ENCODE assay signal across 18 mouse cellular contexts in genomic region chr6:30671696-30672095, GRCm38 (mm10). TPM values are rescaled to one million over a fixed set of nuclear protein-coding genes. Genes with fewer than 3 reads are reported as not detected.
A peak's percentile ranks its signal among the peaks of the same experiment; 100 is the strongest.
DNase-seq lines count a peak whose midpoint lies in the region; ATAC-seq and TF ChIP-seq lines count a peak whose summit lies in the region.
"Had no signal": no experiment of that assay in that cellular context is flagged by ENCODE, and none has a peak within 500 bp of the region (broad histone marks: within the 10 kb centered on the region; RNA-seq: fewer than 3 reads in every experiment).

No protein-coding gene starts in this region.

- intact Hi-C loops in left cerebral cortex, adult 2 months (cut with DNase I): loop anchor here (5.0 kb wide), 2 partner anchors 99 to 124 kb away; no protein-coding TSS in a partner anchor

- H3K4me3 ChIP-seq in forebrain, embryonic 11.5 days (ENCODE audit: low read depth, low read length): no peak overlapping the region
- no peak overlapping the region for H3K4me3 ChIP-seq in forebrain, embryonic 12.5 days (replicated peaks)
- H3K4me3 ChIP-seq in midbrain, embryonic 14.5 days (replicated peaks; ENCODE audit: low read depth, low read length): no peak overlapping the region
- H3K4me3 ChIP-seq in midbrain, embryonic 13.5 days (replicated peaks): no peak overlapping the region
- no peak overlapping the region for H3K4me3 ChIP-seq in left cerebral cortex, adult 2 months
- H3K4me3 ChIP-seq: erythroblast, embryonic 14.5 days; heart, embryonic 15.5 days; lung, embryonic 15.5 days had no signal

- TF ChIP-seq CTCF in left cerebral cortex, adult 2 months (IDR thresholded peaks at IDR 0.05): no peak

- H3K27ac ChIP-seq in forebrain, embryonic 11.5 days (ENCODE audit: low read depth, low read length): no peak overlapping the region
- no peak overlapping the region for H3K27ac ChIP-seq in forebrain, embryonic 12.5 days
- H3K27ac ChIP-seq in midbrain, embryonic 14.5 days (replicated peaks; ENCODE audit: low read depth, low read length): 0 out of 2 replicates have a peak overlapping the region, but pooled peaks have one; percentile 13
- H3K27ac ChIP-seq in midbrain, embryonic 13.5 days: no peak overlapping the region
- no peak overlapping the region for H3K27ac ChIP-seq in left cerebral cortex, adult 2 months
- H3K27ac ChIP-seq: heart, embryonic 15.5 days had no signal

- peak; percentile 49 for DNase-seq in forebrain, embryonic 11.5 days (ENCODE audit: low spot score)
- no peak for DNase-seq in midbrain, embryonic 14.5 days
- DNase-seq in fibroblast of lung, adult 2 months (ENCODE audit: low read depth): peak; percentile 72
- DNase-seq in naive thymus-derived CD4-positive, alpha-beta T cell, adult 2 months (ENCODE audit: low read depth): peak; percentile 33
- DNase-seq in left cerebral cortex, adult 8-10 months (ENCODE audit: low spot score in 2 of 2): no peak
- DNase-seq in left cerebral cortex, adult 2 months (ENCODE audit: extremely low spot score in 1 of 2, low spot score in 2 of 2): no peak
- DNase-seq: gastrocnemius, postnatal 25 days; kidney, adult 11 months; right cerebral cortex, postnatal 25 days had no signal

- no peaks in the 10 kb centered on the region for H3K27me3 ChIP-seq in forebrain, embryonic 11.5 days (ENCODE audit: control insufficient read depth, insufficient read depth, low read length)
- H3K27me3 ChIP-seq in forebrain, embryonic 12.5 days: peaks cover 11% of the 10 kb centered on the region; the same call in 1 of the 2 replicates
- no peaks in the 10 kb centered on the region for H3K27me3 ChIP-seq in midbrain, embryonic 14.5 days (ENCODE audit: control insufficient read depth, insufficient read depth, low read length)
- H3K27me3 ChIP-seq in midbrain, embryonic 13.5 days: no peaks in the 10 kb centered on the region
- H3K27me3 ChIP-seq: heart, embryonic 15.5 days; lung, embryonic 15.5 days had no signal

- H3K4me1 ChIP-seq in forebrain, embryonic 11.5 days (replicated peaks; ENCODE audit: control insufficient read depth, insufficient read depth, low read length): peaks cover 33% of the 10 kb centered on the region
- peaks cover 54% of the 10 kb centered on the region for H3K4me1 ChIP-seq in forebrain, embryonic 12.5 days
- H3K4me1 ChIP-seq in midbrain, embryonic 14.5 days (ENCODE audit: control insufficient read depth, insufficient read depth, low read length): peaks cover 40% of the 10 kb centered on the region
- H3K4me1 ChIP-seq in midbrain, embryonic 13.5 days (replicated peaks): peaks cover 47% of the 10 kb centered on the region

- H3K9me3 ChIP-seq in forebrain, embryonic 11.5 days (ENCODE audit: control insufficient read depth, low read length): no peaks in the 10 kb centered on the region
- H3K9me3 ChIP-seq in forebrain, embryonic 12.5 days: no peaks in the 10 kb centered on the region
- no peaks in the 10 kb centered on the region for H3K9me3 ChIP-seq in midbrain, embryonic 14.5 days (ENCODE audit: control insufficient read depth, low read length)
- H3K9me3 ChIP-seq in midbrain, embryonic 13.5 days: no peaks in the 10 kb centered on the region
- H3K9me3 ChIP-seq: heart, embryonic 15.5 days; lung, embryonic 15.5 days had no signal

- ATAC-seq in forebrain, embryonic 11.5 days (replicated peaks; ENCODE audit: low FRiP score): no peak
- ATAC-seq in forebrain, embryonic 12.5 days (ENCODE audit: low FRiP score): no peak
- no peak for ATAC-seq in midbrain, embryonic 14.5 days (ENCODE audit: low FRiP score, low TSS enrichment)
- no peak for ATAC-seq in midbrain, embryonic 13.5 days
- ATAC-seq: midbrain, embryonic 16.5 days had no signal

- no peak overlapping the region for H3K4me2 ChIP-seq in forebrain, embryonic 11.5 days (ENCODE audit: low read depth, low read length, severe bottlenecking)
- no peak overlapping the region for H3K4me2 ChIP-seq in forebrain, embryonic 12.5 days
- H3K4me2 ChIP-seq in midbrain, embryonic 14.5 days (ENCODE audit: low read length): no peak overlapping the region
- H3K4me2 ChIP-seq in midbrain, embryonic 13.5 days (replicated peaks): no peak overlapping the region
- H3K4me2 ChIP-seq: heart, embryonic 15.5 days; lung, embryonic 15.5 days had no signal

- no peaks in the 10 kb centered on the region for H3K36me3 ChIP-seq in forebrain, embryonic 11.5 days (ENCODE audit: control insufficient read depth, insufficient read depth, low read length)
- no peaks in the 10 kb centered on the region for H3K36me3 ChIP-seq in forebrain, embryonic 12.5 days (replicated peaks)
- H3K36me3 ChIP-seq in midbrain, embryonic 14.5 days (ENCODE audit: control insufficient read depth, insufficient read depth, low read length): no peaks in the 10 kb centered on the region
- H3K36me3 ChIP-seq in midbrain, embryonic 13.5 days: no peaks in the 10 kb centered on the region
- H3K36me3 ChIP-seq: heart, embryonic 15.5 days; lung, embryonic 15.5 days had no signal

- no peak overlapping the region for H3K9ac ChIP-seq in forebrain, embryonic 11.5 days (ENCODE audit: low read length)
- no peak overlapping the region for H3K9ac ChIP-seq in forebrain, embryonic 12.5 days
- no peak overlapping the region for H3K9ac ChIP-seq in midbrain, embryonic 14.5 days (replicated peaks; ENCODE audit: low read length)
- no peak overlapping the region for H3K9ac ChIP-seq in midbrain, embryonic 13.5 days (replicated peaks)
- H3K9ac ChIP-seq: heart, embryonic 15.5 days; lung, embryonic 15.5 days had no signal

- 76% methylated on average over 5 of the region's 5 CpGs for WGBS in forebrain, embryonic 11.5 days
- WGBS in forebrain, embryonic 12.5 days: 69% methylated on average over 5 of the region's 5 CpGs
- 82% methylated on average over 5 of the region's 5 CpGs for WGBS in midbrain, embryonic 14.5 days
- 67% methylated on average over 5 of the region's 5 CpGs for WGBS in midbrain, embryonic 13.5 days

RNA-seq across cellular contexts. Expression of gene Cep41, which starts 21.9 kb away (rescaled TPM):
- 21.6 and 24.1 TPM in 2 replicates for polyA plus RNA-seq in forebrain, embryonic 11.5 days (2014; fragmentation: Nextera tagmentation; extraction: Ambion mirVana)
- polyA plus RNA-seq in forebrain, embryonic 12.5 days (2016; fragmentation: Nextera tagmentation; extraction: Ambion mirVana): 23.3 and 25.1 TPM in 2 replicates
- polyA plus RNA-seq in midbrain, embryonic 14.5 days (2014; fragmentation: Nextera tagmentation; extraction: Ambion mirVana): 13.3 and 14.2 TPM in 2 replicates
- 15.5 and 17.1 TPM in 2 replicates for polyA plus RNA-seq in midbrain, embryonic 13.5 days (2015; fragmentation: Nextera tagmentation; extraction: Ambion mirVana)
- 1 to 10 TPM; 4.9 to 6.6 (median 6.1) TPM for total RNA-seq in left cerebral cortex, adult 8-10 months (2022)
- total RNA-seq in left cerebral cortex, adult 2 months (2021): 1 to 10 TPM; 6.5 to 9.2 TPM

RNA-seq across cellular contexts. Expression of gene Cpa1, which starts 32.7 kb away (rescaled TPM):
- polyA plus RNA-seq in forebrain, embryonic 11.5 days (2014; fragmentation: Nextera tagmentation; extraction: Ambion mirVana): 0.16 TPM in 1 of 2 replicates, not detected in the other
- 0.24 TPM in 1 of 2 replicates, not detected in the other for polyA plus RNA-seq in forebrain, embryonic 12.5 days (2016; fragmentation: Nextera tagmentation; extraction: Ambion mirVana)
- polyA plus RNA-seq in midbrain, embryonic 14.5 days (2014; fragmentation: Nextera tagmentation; extraction: Ambion mirVana): 0.50 and 0.61 TPM in 2 replicates
- polyA plus RNA-seq in midbrain, embryonic 13.5 days (2015; fragmentation: Nextera tagmentation; extraction: Ambion mirVana): 0.63 and 0.79 TPM in 2 replicates
- not detected for total RNA-seq in left cerebral cortex, adult 8-10 months (2022)
- not detected for total RNA-seq in left cerebral cortex, adult 2 months (2021)
- total RNA-seq: gastrocnemius, postnatal 25 days; layer of hippocampus, adult 18-20 months; left cerebral cortex, postnatal 14 days; MEL had no signal
- polyA plus RNA-seq: erythroblast, embryonic 14.5 days had no signal

RNA-seq across cellular contexts. Expression of gene Mest, which starts 51.7 kb away (rescaled TPM):
- polyA plus RNA-seq in forebrain, embryonic 11.5 days (2014; fragmentation: Nextera tagmentation; extraction: Ambion mirVana): 1,661 and 1,678 TPM in 2 replicates
- 802 and 947 TPM in 2 replicates for polyA plus RNA-seq in forebrain, embryonic 12.5 days (2016; fragmentation: Nextera tagmentation; extraction: Ambion mirVana)
- polyA plus RNA-seq in midbrain, embryonic 14.5 days (2014; fragmentation: Nextera tagmentation; extraction: Ambion mirVana): 297 and 402 TPM in 2 replicates
- polyA plus RNA-seq in midbrain, embryonic 13.5 days (2015; fragmentation: Nextera tagmentation; extraction: Ambion mirVana): 409 and 424 TPM in 2 replicates
- total RNA-seq in left cerebral cortex, adult 8-10 months (2022): 100 to 1,000 TPM in 1 of 4 experiments, 10 to 100 TPM in 3; 66.1 to 109 (median 76.2) TPM
- 100 to 1,000 TPM in 1 of 2 experiments, 10 to 100 TPM in 1; 90.5 to 129 TPM for total RNA-seq in left cerebral cortex, adult 2 months (2021)

Comparison
In these comparisons a context has a peak if more than half of its experiments do, and no peak if none do; other contexts are left out.
1. DNase-seq: peak in forebrain, embryonic 11.5 days (single experiment), fibroblast of lung, adult 2 months (single experiment) and naive thymus-derived CD4-positive, alpha-beta T cell, adult 2 months (single experiment); none in midbrain, embryonic 14.5 days (single experiment), left cerebral cortex, adult 8-10 months (0 of 2) and left cerebral cortex, adult 2 months (0 of 2).